Mouse (Mus musculus) C2C12 (cell line): ENCODE results near the gene Hyal1.

ENCODE experiments used
- CTCF ChIP-seq: IDR thresholded peaks from one replicate; pipeline ENCODE4 v1.5.1; 2011; ENCODE audit not compliant: control insufficient read depth, insufficient read depth, insufficient read length
- FOSL1 ChIP-seq: IDR thresholded peaks from one replicate; pipeline ENCODE4 v1.8.0; 2011; ENCODE audit warnings: mild to moderate bottlenecking, low read length; ENCODE audit not compliant: poor library complexity, insufficient read depth, severe bottlenecking
- MAX ChIP-seq: IDR thresholded peaks from one replicate; pipeline ENCODE4 v1.6.1; 2011; ENCODE audit warnings: mild to moderate bottlenecking, control low read depth
- MYOD1 ChIP-seq: IDR thresholded peaks from one replicate; pipeline ENCODE4 v1.6.1; 2011; ENCODE audit warnings: low read depth; ENCODE audit not compliant: control insufficient read depth, insufficient read length
- USF1 ChIP-seq: IDR thresholded peaks from one replicate; pipeline ENCODE4 v1.6.1; 2011; ENCODE audit warnings: low read depth, mild to moderate bottlenecking, control low read depth, moderate library complexity

DNA sequence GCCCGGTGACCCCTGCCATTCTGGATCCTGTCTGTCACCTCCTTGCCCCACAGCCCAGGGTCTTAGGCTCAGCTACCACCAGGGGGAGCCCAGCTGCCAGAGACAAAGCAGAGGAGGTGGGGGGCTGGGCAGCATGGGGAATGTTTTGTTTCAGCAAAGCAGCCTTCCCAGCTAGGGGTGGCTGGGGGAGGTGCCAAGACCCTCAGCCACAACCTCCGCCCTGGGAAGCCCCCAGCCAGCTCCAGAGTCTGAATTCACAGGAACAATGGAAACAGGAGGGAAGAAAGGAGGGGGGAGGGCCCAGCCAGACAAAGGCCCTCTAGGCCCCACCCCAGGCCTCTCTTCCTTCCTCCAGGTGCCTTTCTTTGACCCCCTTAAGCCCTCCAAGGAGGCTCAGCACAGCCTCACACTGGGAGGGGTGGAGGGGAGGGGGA, 50.1 kb downstream of the Hyal1 start:
- TF ChIP-seq MAX (no peak), CTCF (peak; percentile 23), FOSL1 (no peak), USF1 (no peak), MYOD1 (no peak)
